Comparison of ENCODE assay signal across 9 mouse cellular contexts in the genomic region with DNA sequence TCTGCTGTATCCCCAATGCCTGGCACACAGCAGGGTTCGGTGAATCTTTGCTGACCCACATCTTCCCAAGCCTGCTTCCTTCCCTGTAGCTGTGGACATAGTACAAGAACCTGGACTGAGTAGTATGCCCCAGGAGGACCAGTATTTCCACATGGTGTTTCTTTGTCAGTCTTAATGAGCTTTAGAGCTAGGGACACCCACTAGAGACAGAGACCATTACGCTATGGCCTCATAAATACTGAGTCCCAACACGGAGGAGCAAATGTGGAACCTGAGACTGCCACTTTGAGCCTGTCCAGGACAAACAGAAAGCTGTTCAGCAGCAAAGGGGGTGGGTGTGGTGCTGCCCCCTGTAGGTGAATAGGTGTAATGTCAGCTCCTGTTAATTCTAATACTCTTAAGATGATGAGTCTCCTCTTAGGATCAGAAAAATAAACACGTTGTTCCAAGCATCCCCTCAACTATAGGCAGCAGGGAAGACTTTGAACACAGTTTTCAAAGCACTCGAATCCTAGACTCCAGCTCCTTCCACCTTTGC. TPM values are rescaled to one million over a fixed set of nuclear protein-coding genes. Genes with fewer than 3 reads are reported as not detected.
DNase-seq lines count a peak whose midpoint lies in the region.
"Had no signal": no experiment of that assay in that cellular context is flagged by ENCODE, and none has a peak within 500 bp of the region (broad histone marks: within the 10 kb centered on the region; RNA-seq: fewer than 3 reads in every experiment).

No protein-coding gene starts in this region.

- DNase-seq in gastrocnemius, postnatal 14 days, result peak; percentile 31
- DNase-seq in gastrocnemius, postnatal 4 days (ENCODE audit: low spot score in 2 of 2), result no peak
- peak; percentile 12 for DNase-seq in thymus, postnatal 0 days (ENCODE audit: low spot score)
- no peak for DNase-seq in thymus, postnatal 36 days
- peak; percentile 55 for DNase-seq in induced T-regulatory cell, adult 2 months (ENCODE audit: low read depth)
- no peak for DNase-seq in right cerebral cortex, postnatal 25 days
- DNase-seq in gastrocnemius, postnatal 10 days, result no peak
- DNase-seq in heart, adult 8-10 months (ENCODE audit: low spot score), result no peak
- DNase-seq: gastrocnemius, postnatal 25 days had no signal

- intact Hi-C loops in gastrocnemius, postnatal 14 days (cut with DNase I; ENCODE audit: low total_unique reads), result no loop called here

RNA-seq across cellular contexts. Expression of a gene that starts 44.4 kb away (rescaled TPM):
- 10 to 100 TPM; 55.3 to 68.7 TPM for total RNA-seq in gastrocnemius, postnatal 14 days (2021)
- total RNA-seq in gastrocnemius, postnatal 4 days (2021), result 100 to 1,000 TPM; 140 to 153 TPM
- 181 and 236 TPM in 2 replicates for polyA plus RNA-seq in thymus, postnatal 0 days (2015; fragmentation: Nextera tagmentation; extraction: Ambion mirVana)
- 10 to 100 TPM; 78.9 to 89.6 TPM for total RNA-seq in gastrocnemius, postnatal 10 days (2021)
- total RNA-seq in heart, adult 8-10 months (2022), result 100 to 1,000 TPM in 1 of 4 experiments, 10 to 100 TPM in 3; 84.8 to 109 (median 93.8) TPM

RNA-seq across cellular contexts. Expression of a gene that starts 45.3 kb away (rescaled TPM):
- total RNA-seq in gastrocnemius, postnatal 14 days (2021), result 1 to 10 TPM in 1 of 2 experiments, under 1 TPM in 1; 1.00 to 1.7 TPM
- total RNA-seq in gastrocnemius, postnatal 4 days (2021), result 1 to 10 TPM; 5.1 to 5.8 TPM
- 0.04 TPM in 1 of 2 replicates, not detected in the other for polyA plus RNA-seq in thymus, postnatal 0 days (2015; fragmentation: Nextera tagmentation; extraction: Ambion mirVana)
- total RNA-seq in gastrocnemius, postnatal 10 days (2021), result 1 to 10 TPM; 2.8 to 3.1 TPM
- total RNA-seq in heart, adult 8-10 months (2022), result not detected

Comparison
In these comparisons a context has a peak if more than half of its experiments do, and no peak if none do; other contexts are left out.
1. DNase-seq: peak in gastrocnemius, postnatal 14 days (single experiment), thymus, postnatal 0 days (single experiment) and induced T-regulatory cell, adult 2 months (single experiment); none in gastrocnemius, postnatal 4 days (0 of 2), thymus, postnatal 36 days (0 of 2), right cerebral cortex, postnatal 25 days (single experiment), gastrocnemius, postnatal 10 days (single experiment) and heart, adult 8-10 months (single experiment).